Mouse (Mus musculus) heart, postnatal 0 days (tissue): ENCODE results near the gene En2. TPM values are rescaled to one million over a fixed set of nuclear protein-coding genes. Genes with fewer than 3 reads are reported as not detected.
A peak's percentile ranks its signal among the peaks of the same experiment; 100 is the strongest.

Experiments
- ATAC-seq: fragments of 200-750 bp; cut with Nextera tagmentation; 2 replicates; pipeline ENCODE4 v1.8.0; 2017; ENCODE audit warnings: low read depth, moderate number of reproducible peaks, moderate library complexity; ENCODE audit not compliant: insufficient read depth
- DNase-seq: peaks from one replicate; pipeline ENCODE4 v3.0.0-alpha.2; 2016; ENCODE audit warnings: low spot score
- H3K27ac ChIP-seq: fragments of 300-500 bp; sonication (generic); 2 replicates; pipeline ENCODE4 v1.5.1; 2014; ENCODE audit warnings: low read depth, mild to moderate bottlenecking
- H3K27me3 ChIP-seq: fragments of 300-500 bp; sonication (generic); 2 replicates; pipeline ENCODE4 v1.6.1; 2014; ENCODE audit warnings: low read length, mixed read lengths; ENCODE audit not compliant: control insufficient read depth, insufficient read depth
- H3K36me3 ChIP-seq: fragments of 300-500 bp; sonication (generic); replicated peaks from 2 replicates; pipeline ENCODE4 v1.6.1; 2014; ENCODE audit warnings: low read length, mixed read lengths; ENCODE audit not compliant: control insufficient read depth, insufficient read depth
- H3K4me1 ChIP-seq: fragments of 300-500 bp; sonication (generic); 2 replicates; pipeline ENCODE4 v1.6.1; 2014; ENCODE audit warnings: antibody characterized with exemption; ENCODE audit not compliant: control insufficient read depth, insufficient read depth
- H3K4me2 ChIP-seq: fragments of 300-500 bp; sonication (generic); 2 replicates; pipeline ENCODE4 v1.6.1; 2014; ENCODE audit warnings: low read depth, mild to moderate bottlenecking, low read length, moderate library complexity
- H3K4me3 ChIP-seq: fragments of 300-500 bp; sonication (generic); 2 replicates; pipeline ENCODE4 v1.5.1; 2014; ENCODE audit warnings: low read depth, low read length
- H3K9ac ChIP-seq: fragments of 300-500 bp; sonication (generic); replicated peaks from 2 replicates; pipeline ENCODE4 v1.6.1; 2014; ENCODE audit warnings: low read depth, low read length, mixed read lengths
- H3K9me3 ChIP-seq: fragments of 300-500 bp; sonication (generic); replicated peaks from 2 replicates; pipeline ENCODE4 v1.6.1; 2016; ENCODE audit warnings: low read length; ENCODE audit not compliant: control insufficient read depth
- CTCF ChIP-seq: IDR thresholded peaks from 2 replicates; pipeline ENCODE4 v1.5.1; 2016; ENCODE audit warnings: antibody characterized with exemption, control low read depth, low read depth
- EP300 ChIP-seq: IDR thresholded peaks from 2 replicates; pipeline ENCODE4 v1.6.1; 2016; ENCODE audit warnings: antibody characterized with exemption, low read depth
- WGBS: fragments of 180-500 bp; shearing (Covaris S2); extraction: QIAGEN DNeasy Blood & Tissue Kit; methylation state at CpG from one replicate; pipeline ENCODE4 v1.1.7; 2014; 5-methylcytosine and 5-hydroxymethylcytosine counted together
- polyA plus RNA-seq: library from polyadenylated mRNA; unstranded; fragments of >200 nt; fragmentation: Nextera tagmentation; extraction: Ambion mirVana; gene quantifications from 2 replicates; pipeline ENCODE4 v1.2.1, GENCODE M21; 2015
- total RNA-seq: library from RNA; depleted of rRNA; stranded (reverse); fragments of >200 nt; gene quantifications from 2 replicates; pipeline ENCODE4 v1.2.3, GENCODE M21; 2014; ENCODE audit warnings: low replicate concordance; rRNA removed

En2 gene
- not detected in 2 replicates for total RNA-seq
- not detected in 2 replicates for polyA plus RNA-seq

GRCm38 (mm10) chr5:28165358-28166255, at the start of gene En2:
Gene En2 (plus strand): TSS chr5:28165694.
- Histone ChIP-seq H3K4me3 (peak within 1 kb of the TSS; percentile 40), H3K27ac (no peak within 1 kb of the TSS), H3K9me3 (no peaks in the 10 kb centered on the region), H3K9ac (no peak within 1 kb of the TSS; the same call in 1 of the 2 replicates), H3K4me1 (peaks cover 6% of the 10 kb centered on the region), H3K36me3 (no peaks in the 10 kb centered on the region), H3K27me3 (peaks cover 98% of the 10 kb centered on the region), H3K4me2 (peak within 1 kb of the TSS; percentile 89)
- TF ChIP-seq CTCF (no peak), EP300 (no peak)
- ATAC-seq (peak; percentile 54), DNase-seq (no peak)
- under 1% methylated on average over 88 of the region's 113 CpGs for WGBS

DNA sequence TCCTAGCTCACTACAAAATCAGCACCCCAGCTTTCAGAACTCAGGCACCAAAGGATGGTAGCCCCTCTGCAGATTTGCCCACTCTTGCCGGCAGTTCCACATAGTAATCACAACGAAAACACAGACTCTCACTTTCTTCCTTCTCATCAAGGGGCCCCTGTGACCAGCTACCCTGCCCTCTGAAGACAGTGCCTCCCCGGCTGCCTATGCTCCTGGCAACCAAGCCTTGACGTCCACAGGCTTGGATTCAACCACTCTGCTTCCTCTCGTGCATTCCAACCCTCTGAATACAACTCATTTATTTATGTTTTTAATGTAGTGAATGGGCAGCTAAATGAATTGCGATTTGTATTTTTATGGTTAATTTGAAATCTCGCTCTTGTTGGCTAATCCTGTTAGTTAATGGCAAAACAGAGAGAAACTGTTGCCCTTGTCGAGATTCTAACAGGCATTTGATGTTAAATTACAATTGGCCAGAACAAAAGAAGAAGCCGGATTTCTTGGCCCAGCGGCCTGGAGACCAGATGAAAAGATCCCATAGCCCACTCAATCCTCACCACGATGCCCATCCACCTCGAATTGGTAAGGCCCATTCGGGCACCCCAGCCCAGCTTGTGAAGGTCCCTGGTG, 48.1 kb upstream of the En2 start:
- ATAC-seq: no peak
- H3K4me1 ChIP-seq: peaks cover 7% of the 10 kb centered on the region; the same call in 1 of the 2 replicates
- H3K36me3 ChIP-seq: no peaks in the 10 kb centered on the region
- H3K27ac ChIP-seq: no peak overlapping the region
- no peak overlapping the region for H3K4me3 ChIP-seq
- no peak overlapping the region for H3K4me2 ChIP-seq
- H3K27me3 ChIP-seq: peaks cover 60% of the 10 kb centered on the region
- no peak for TF ChIP-seq EP300
- TF ChIP-seq CTCF: no peak
- H3K9ac ChIP-seq: no peak overlapping the region
- DNase-seq: no peak
- WGBS: 11% methylated on average over 13 of the region's 13 CpGs
- no peaks in the 10 kb centered on the region for H3K9me3 ChIP-seq

DNA sequence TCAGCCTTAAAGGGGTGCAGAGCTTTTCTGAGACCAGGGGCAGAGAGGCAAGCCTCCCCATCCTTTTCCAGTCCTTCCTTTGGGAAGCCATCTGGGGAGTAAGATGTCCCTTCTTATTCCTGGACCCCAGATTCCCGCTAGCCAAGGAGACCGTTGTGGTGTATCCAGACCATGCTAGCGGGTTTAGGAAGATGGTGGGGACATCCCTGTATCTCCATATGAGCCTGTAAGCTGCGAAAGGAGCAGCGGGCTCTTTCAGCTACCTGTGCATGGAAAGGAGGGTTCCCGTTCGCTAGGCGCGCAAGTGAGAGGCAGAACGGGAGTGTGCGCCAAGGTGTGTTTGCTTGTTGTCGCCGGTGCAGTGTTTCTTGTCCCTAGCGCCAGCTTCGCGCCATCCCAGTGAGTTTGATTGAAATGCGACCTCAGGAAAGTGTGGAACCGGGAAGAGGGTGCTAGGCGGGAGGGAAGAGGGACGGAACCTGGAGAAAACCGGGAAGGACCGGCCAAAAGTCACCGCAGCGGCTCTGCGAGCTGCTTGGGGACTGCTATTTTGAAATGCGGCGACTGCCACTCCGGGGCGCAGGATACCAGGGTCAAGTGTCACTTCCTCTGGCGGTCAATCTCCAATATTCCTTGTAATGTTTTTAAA, 47.5 kb upstream of the En2 start:
- Histone ChIP-seq H3K27me3 (peaks cover 67% of the 10 kb centered on the region), H3K4me1 (peaks cover 7% of the 10 kb centered on the region; the same call in 1 of the 2 replicates), H3K4me2 (peak overlapping the region; percentile 67), H3K9ac (no peak overlapping the region), H3K9me3 (no peaks in the 10 kb centered on the region), H3K36me3 (no peaks in the 10 kb centered on the region), H3K4me3 (peak overlapping the region; percentile 40), H3K27ac (no peak overlapping the region)
- TF ChIP-seq EP300 (no peak), CTCF (no peak)
- WGBS: 1% methylated on average over 30 of the region's 30 CpGs
- ATAC-seq (no peak), DNase-seq (no peak)

- H3K4me3 ChIP-seq: peak overlapping the region; percentile 40
- TF ChIP-seq CTCF: no peak
- no peak for TF ChIP-seq EP300
- H3K36me3 ChIP-seq: no peaks in the 10 kb centered on the region
- WGBS: 3% methylated on average over 19 of the region's 19 CpGs
- H3K4me1 ChIP-seq: peaks cover 7% of the 10 kb centered on the region; the same call in 1 of the 2 replicates
- H3K9ac ChIP-seq: no peak overlapping the region
- ATAC-seq (no peak), DNase-seq (no peak)
- peaks cover 72% of the 10 kb centered on the region for H3K27me3 ChIP-seq
- peak overlapping the region; percentile 67 for H3K4me2 ChIP-seq
- no peaks in the 10 kb centered on the region for H3K9me3 ChIP-seq
- H3K27ac ChIP-seq: no peak overlapping the region
Observed at GRCm38 (mm10) chr5:28118531-28118925, 47.0 kb upstream of the En2 start.

DNA sequence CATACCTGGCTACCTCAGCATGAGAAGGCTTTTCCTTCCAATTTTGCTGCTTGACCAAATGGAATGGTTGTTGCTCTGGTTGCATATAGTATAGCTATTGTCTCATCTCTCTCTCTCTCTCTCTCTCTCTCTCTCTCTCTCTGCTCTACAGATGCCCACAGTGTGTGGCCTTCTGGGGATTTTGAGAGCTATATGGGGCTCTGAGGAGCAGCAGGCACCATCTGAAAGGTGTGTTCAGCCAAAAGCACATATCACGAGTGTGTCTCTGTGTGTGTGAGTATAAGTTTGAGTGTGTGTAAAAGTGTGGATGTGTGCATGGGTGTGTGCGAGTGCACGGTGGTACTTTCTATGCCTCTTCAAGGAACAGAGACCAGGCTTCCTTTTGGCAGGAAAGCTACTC, 45.9 kb upstream of the En2 start:
- H3K4me2 ChIP-seq: no peak overlapping the region
- ATAC-seq: no peak
- no peaks in the 10 kb centered on the region for H3K9me3 ChIP-seq
- DNase-seq: no peak
- no peak overlapping the region for H3K4me3 ChIP-seq
- H3K27ac ChIP-seq: no peak overlapping the region
- no peaks in the 10 kb centered on the region for H3K36me3 ChIP-seq
- H3K9ac ChIP-seq: no peak overlapping the region
- WGBS: 33% methylated on average over 3 of the region's 3 CpGs
- TF ChIP-seq CTCF (no peak), EP300 (no peak)
- peaks cover 7% of the 10 kb centered on the region; the same call in 1 of the 2 replicates for H3K4me1 ChIP-seq
- H3K27me3 ChIP-seq: peaks cover 82% of the 10 kb centered on the region
